Mouse (Mus musculus) heart, embryonic 10.5 days (tissue): ENCODE data around the gene Gm8212. TPM values are rescaled to one million over a fixed set of nuclear protein-coding genes. Genes with fewer than 3 reads are reported as not detected.
"Not testable (repeated sequence)": the region's sequence is repeated elsewhere in the genome, so short reads cannot be mapped to it uniquely, and the experiment has no call there.

Experiments
- DNase-seq: peaks from one replicate; pipeline ENCODE4 v3.0.0-alpha.2; 2017; ENCODE audit warnings: low spot score
- H3K27ac ChIP-seq: fragments of 300-500 bp; sonication (generic); 2 replicates; pipeline ENCODE4 v1.5.1; 2016; ENCODE audit warnings: mild to moderate bottlenecking
- H3K27me3 ChIP-seq: fragments of 300-500 bp; sonication (generic); 2 replicates; pipeline ENCODE4 v1.6.1; 2016; ENCODE audit warnings: mild to moderate bottlenecking; ENCODE audit not compliant: poor library complexity, insufficient read depth, severe bottlenecking
- H3K36me3 ChIP-seq: fragments of 300-500 bp; sonication (generic); 2 replicates; pipeline ENCODE4 v1.6.1; 2016; ENCODE audit warnings: mild to moderate bottlenecking, moderate library complexity
- H3K4me1 ChIP-seq: fragments of 300-500 bp; sonication (generic); 2 replicates; pipeline ENCODE4 v1.6.1; 2016; ENCODE audit warnings: mild to moderate bottlenecking
- H3K4me3 ChIP-seq: fragments of 300-500 bp; sonication (generic); 2 replicates; pipeline ENCODE4 v1.5.1; 2016; ENCODE audit warnings: mild to moderate bottlenecking, moderate library complexity
- H3K9me3 ChIP-seq: fragments of 300-500 bp; sonication (generic); 2 replicates; pipeline ENCODE4 v1.6.1; 2016; ENCODE audit warnings: mild to moderate bottlenecking, moderate library complexity
- WGBS: fragments of 180-500 bp; shearing (Covaris S2); methylation state at CpG from one replicate; pipeline ENCODE4 v1.1.7; 2016; 5-methylcytosine and 5-hydroxymethylcytosine counted together
- polyA plus RNA-seq: library from polyadenylated mRNA; unstranded; fragments of >200 nt; fragmentation: Nextera tagmentation; extraction: Ambion mirVana; gene quantifications from 2 replicates; pipeline ENCODE4 v1.2.1, GENCODE M21; 2016

Gm8212 gene
- polyA plus RNA-seq, result not detected in 2 replicates

GRCm38 (mm10) chr14:44197361-44197760 lies at the start of gene Gm8212:
TSS of gene Gm8212 (plus strand) at chr14:44197661.
- not testable (repeated sequence) for H3K4me3 ChIP-seq, H3K27ac ChIP-seq, H3K36me3 ChIP-seq, H3K27me3 ChIP-seq, H3K9me3 ChIP-seq, H3K4me1 ChIP-seq, DNase-seq
- 64% methylated on average over 3 of the region's 3 CpGs for WGBS

- H3K9me3 ChIP-seq, H3K4me3 ChIP-seq, H3K27me3 ChIP-seq, DNase-seq, H3K27ac ChIP-seq, H3K36me3 ChIP-seq, H3K4me1 ChIP-seq: not testable (repeated sequence)
- WGBS, result 80% methylated on average over 3 of the region's 3 CpGs
These were observed 15.7 kb downstream of the Gm8212 start, which contains the start of gene 4930503E14Rik for GRCm38 (mm10) chr14:44213154-44213553. TSS of gene 4930503E14Rik (minus strand) at chr14:44213254.

- H3K4me1 ChIP-seq, result no peaks in the 10 kb centered on the region
- no peaks in the 10 kb centered on the region for H3K36me3 ChIP-seq
- WGBS, result 88% methylated on average over 16 of the region's 16 CpGs
- no peaks in the 10 kb centered on the region for H3K27me3 ChIP-seq
- H3K4me3 ChIP-seq, result no peak overlapping the region
- peaks cover 4% of the 10 kb centered on the region; the same call in 1 of the 2 replicates for H3K9me3 ChIP-seq
- DNase-seq, result peak; percentile 66
- no peak overlapping the region for H3K27ac ChIP-seq
These were observed 50.6 kb downstream of the Gm8212 start for GRCm38 (mm10) chr14:44248039-44248438.

Other genes starting within 250 kb of the Gm8212 start
- gene Ang5, start 240.6 kb upstream of the Gm8212 start, polyA plus RNA-seq, result not detected in 2 replicates
- not detected in 2 replicates for gene Ang6, start 195.4 kb upstream of the Gm8212 start, polyA plus RNA-seq
- not detected in 2 replicates for gene Ear2, start 95.0 kb upstream of the Gm8212 start, polyA plus RNA-seq
- gene Gm3327, start 73.8 kb upstream of the Gm8212 start, polyA plus RNA-seq, result not detected in 2 replicates
- not detected in 2 replicates for gene 4930503E14Rik, start 15.6 kb downstream of the Gm8212 start, polyA plus RNA-seq
- not detected in 2 replicates for gene Gm8220, start 87.9 kb downstream of the Gm8212 start, polyA plus RNA-seq
- gene Gm5930, start 140.9 kb downstream of the Gm8212 start, polyA plus RNA-seq, result not detected in 2 replicates
- gene Gm8229, start 167.7 kb downstream of the Gm8212 start, polyA plus RNA-seq, result not detected in 2 replicates
- gene Gm3371, start 213.0 kb downstream of the Gm8212 start, polyA plus RNA-seq, result not detected in 2 replicates
- not detected in 2 replicates for gene Gm8232, start 236.0 kb downstream of the Gm8212 start, polyA plus RNA-seq